Mouse (Mus musculus): ENCODE results near the gene Nfix. TPM values are rescaled to one million over a fixed set of nuclear protein-coding genes. Genes with fewer than 3 reads are reported as not detected.

Gene Nfix
- polyA plus RNA-seq, 2 experiments, result 1.4 to 2.5 TPM

DNA sequence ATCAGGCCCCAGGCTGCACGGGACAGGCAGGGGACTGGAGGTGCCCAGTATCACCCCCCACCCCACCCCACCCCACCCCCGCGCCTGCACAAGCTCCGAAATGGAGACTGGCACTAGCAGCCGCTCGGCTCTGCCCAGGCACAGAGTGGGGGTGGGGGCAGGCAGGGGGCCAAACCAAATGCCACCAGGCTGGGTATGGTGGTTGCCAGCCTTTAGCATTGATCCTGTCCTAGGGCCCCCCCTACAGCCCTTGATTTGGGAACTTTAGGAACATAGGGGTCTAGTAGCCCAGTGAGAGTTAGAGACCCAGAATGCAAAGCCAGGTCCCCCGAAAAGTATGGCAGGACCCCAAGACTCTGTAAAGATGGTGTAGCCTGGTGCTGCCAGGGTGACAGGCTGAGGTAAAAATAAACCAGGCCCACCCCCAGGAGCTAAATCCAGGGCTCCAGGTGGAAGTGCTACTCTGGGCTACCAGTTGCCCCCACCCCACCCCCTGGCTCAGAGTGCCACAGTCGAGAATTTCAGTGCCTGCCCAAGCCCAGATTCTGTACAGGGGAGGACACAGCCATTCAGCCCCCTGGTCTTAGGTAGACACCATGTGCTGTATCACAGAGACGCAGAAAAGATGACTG, 10.2 kb downstream of the Nfix start:
- ATAC-seq (ENCODE audit: insufficient read depth) (no peak), DNase-seq (ENCODE audit: low read depth in 3 of 3, low spot score in 3 of 3) (no peak)
- H3K4me1 ChIP-seq (replicated peaks; ENCODE audit: control insufficient read depth in 2 of 2, insufficient read depth in 2 of 2, low read length in 1 of 2), result no peaks in the 10 kb centered on the region
- no peak overlapping the region for H3K9ac ChIP-seq (replicated peaks)
- H3K9me3 ChIP-seq (ENCODE audit: control insufficient read depth, low read length), result no peaks in the 10 kb centered on the region
- H3K4me2 ChIP-seq (ENCODE audit: low read depth), result no peak overlapping the region
- no peaks in the 10 kb centered on the region for H3K36me3 ChIP-seq (replicated peaks; ENCODE audit: control insufficient read depth, insufficient read depth, low read depth)
- no peak overlapping the region for H3K4me3 ChIP-seq (ENCODE audit: insufficient read depth in 1 of 2, low read depth in 2 of 2, low read length in 2 of 2)
- H3K27ac ChIP-seq, result no peak overlapping the region
- peaks cover 49% of the 10 kb centered on the region for H3K27me3 ChIP-seq (ENCODE audit: control insufficient read depth, insufficient read depth, low read length)
- 67% methylated on average over 9 of the region's 9 CpGs for WGBS (ENCODE audit: insufficient replicate concordance)
- TF ChIP-seq CTCF (IDR thresholded peaks at IDR 0.05; ENCODE audit: low read depth), result no peak
- no peak for TF ChIP-seq EP300 (IDR thresholded peaks at IDR 0.05; ENCODE audit: low read depth)

DNA sequence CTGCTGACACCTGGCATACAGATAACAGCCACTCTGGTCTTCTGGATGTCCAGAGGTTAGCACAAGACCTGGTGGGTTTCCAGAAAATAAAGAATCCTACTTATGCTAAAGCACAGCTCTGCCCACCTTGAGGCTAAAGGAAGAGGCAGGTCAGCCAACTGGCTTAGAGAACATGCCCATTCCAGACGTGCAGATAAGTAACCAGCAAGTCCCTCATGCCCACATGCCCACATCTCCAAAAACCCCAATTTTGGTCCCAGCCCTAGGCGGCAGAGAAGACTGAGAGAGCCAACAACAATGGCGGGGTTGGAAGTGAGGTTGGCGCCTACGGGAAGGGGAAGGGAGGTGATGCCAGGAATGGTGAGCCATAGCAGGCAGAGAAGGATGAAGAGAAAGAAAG, 10.8 kb downstream of the Nfix start:
- no peaks in the 10 kb centered on the region for H3K4me1 ChIP-seq (replicated peaks; ENCODE audit: control insufficient read depth in 2 of 2, insufficient read depth in 2 of 2, low read length in 1 of 2)
- H3K4me3 ChIP-seq (ENCODE audit: insufficient read depth in 1 of 2, low read depth in 2 of 2, low read length in 2 of 2), result no peak overlapping the region
- H3K4me2 ChIP-seq (ENCODE audit: low read depth), result no peak overlapping the region
- H3K27ac ChIP-seq, result no peak overlapping the region
- TF ChIP-seq CTCF (IDR thresholded peaks at IDR 0.05; ENCODE audit: low read depth), result no peak
- TF ChIP-seq EP300 (IDR thresholded peaks at IDR 0.05; ENCODE audit: low read depth), result no peak
- H3K27me3 ChIP-seq (ENCODE audit: control insufficient read depth, insufficient read depth, low read length), result peaks cover 56% of the 10 kb centered on the region
- no peaks in the 10 kb centered on the region for H3K9me3 ChIP-seq (ENCODE audit: control insufficient read depth, low read length)
- ATAC-seq (ENCODE audit: insufficient read depth), result no peak
- WGBS (ENCODE audit: insufficient replicate concordance), result 60% methylated on average over 5 of the region's 5 CpGs
- DNase-seq (ENCODE audit: low read depth in 3 of 3, low spot score in 3 of 3), result no peak
- H3K36me3 ChIP-seq (replicated peaks; ENCODE audit: control insufficient read depth, insufficient read depth, low read depth), result no peaks in the 10 kb centered on the region
- H3K9ac ChIP-seq (replicated peaks), result no peak overlapping the region

DNA sequence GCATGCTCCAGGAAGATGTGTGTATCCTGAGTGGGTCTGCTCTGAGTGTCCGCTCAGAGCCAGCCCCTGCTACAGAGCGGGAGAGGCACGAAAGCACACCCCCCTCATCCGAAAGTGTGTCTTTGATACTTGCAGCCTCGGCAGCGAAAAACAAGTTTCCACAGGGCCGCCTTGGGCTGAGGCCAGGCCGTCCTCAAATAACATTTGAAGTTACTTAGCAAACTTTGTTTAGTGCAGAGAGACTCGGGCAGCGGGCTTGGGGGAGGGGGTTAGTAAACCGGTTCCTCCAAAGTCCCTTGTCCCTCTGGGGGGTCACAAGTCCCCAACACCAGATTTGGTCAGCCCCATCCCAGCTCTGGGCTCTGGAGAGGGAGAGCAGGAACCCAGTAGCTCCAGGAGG, 11.2 kb downstream of the Nfix start:
- Histone ChIP-seq H3K36me3 (replicated peaks; ENCODE audit: control insufficient read depth, insufficient read depth, low read depth) (no peaks in the 10 kb centered on the region), H3K4me3 (ENCODE audit: insufficient read depth in 1 of 2, low read depth in 2 of 2, low read length in 2 of 2) (no peak overlapping the region), H3K9me3 (ENCODE audit: control insufficient read depth, low read length) (no peaks in the 10 kb centered on the region), H3K4me1 (replicated peaks; ENCODE audit: control insufficient read depth in 2 of 2, insufficient read depth in 2 of 2, low read length in 1 of 2) (no peaks in the 10 kb centered on the region), H3K27me3 (ENCODE audit: control insufficient read depth, insufficient read depth, low read length) (peaks cover 60% of the 10 kb centered on the region), H3K27ac (no peak overlapping the region), H3K4me2 (ENCODE audit: low read depth) (no peak overlapping the region), H3K9ac (replicated peaks) (no peak overlapping the region)
- TF ChIP-seq EP300 (IDR thresholded peaks at IDR 0.05; ENCODE audit: low read depth), result no peak
- TF ChIP-seq CTCF (IDR thresholded peaks at IDR 0.05; ENCODE audit: low read depth), result no peak
- 36% methylated on average over 11 of the region's 11 CpGs for WGBS (ENCODE audit: insufficient replicate concordance)
- no peak for DNase-seq (ENCODE audit: low read depth in 3 of 3, low spot score in 3 of 3)
- ATAC-seq (ENCODE audit: insufficient read depth), result no peak

DNA sequence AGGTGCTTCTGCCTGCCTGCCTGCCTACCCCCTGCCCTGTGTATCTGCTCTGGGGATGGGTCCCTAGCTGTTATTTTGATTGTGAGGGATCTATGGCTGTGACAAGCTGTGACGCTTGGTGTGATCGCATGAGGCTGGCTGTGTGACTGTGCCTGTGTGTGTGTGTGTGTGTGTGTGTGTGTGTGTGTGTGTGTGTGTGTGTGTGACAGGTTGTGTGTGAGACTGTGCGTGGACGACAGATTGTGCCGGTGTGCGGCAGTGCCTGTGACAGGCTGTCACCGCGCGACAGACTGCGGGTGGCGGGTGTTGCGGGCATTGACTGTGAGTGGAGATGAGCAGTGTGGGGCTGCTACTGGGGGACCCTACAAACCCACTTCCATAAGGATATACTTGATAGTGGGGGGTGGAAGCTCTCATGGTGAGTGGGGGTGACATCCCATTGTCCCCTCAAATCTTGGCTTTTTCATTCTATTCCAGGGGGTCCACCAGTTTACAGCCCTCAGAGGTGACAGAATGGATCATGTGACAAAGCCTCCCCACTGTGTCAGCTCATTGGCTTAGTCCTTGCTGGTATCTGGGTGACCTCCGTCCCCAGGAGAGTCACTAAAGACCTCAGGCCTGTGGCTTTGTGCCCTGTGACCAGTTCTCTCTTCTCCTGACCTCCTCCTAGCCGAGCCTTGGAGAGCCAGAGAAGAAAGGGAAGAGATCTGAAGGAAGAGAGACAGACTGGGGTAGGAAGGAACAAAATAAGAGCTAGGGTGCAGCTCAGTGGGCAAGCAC, 12.4 kb downstream of the Nfix start:
- no peak for ATAC-seq (ENCODE audit: insufficient read depth)
- no peak overlapping the region for H3K4me3 ChIP-seq (ENCODE audit: insufficient read depth in 1 of 2, low read depth in 2 of 2, low read length in 2 of 2)
- H3K9me3 ChIP-seq (ENCODE audit: control insufficient read depth, low read length), result no peaks in the 10 kb centered on the region
- no peak overlapping the region for H3K4me2 ChIP-seq (ENCODE audit: low read depth)
- H3K27me3 ChIP-seq (ENCODE audit: control insufficient read depth, insufficient read depth, low read length), result peaks cover 72% of the 10 kb centered on the region
- H3K9ac ChIP-seq (replicated peaks), result no peak overlapping the region
- no peaks in the 10 kb centered on the region for H3K36me3 ChIP-seq (replicated peaks; ENCODE audit: control insufficient read depth, insufficient read depth, low read depth)
- WGBS (ENCODE audit: insufficient replicate concordance), result 36% methylated on average over 14 of the region's 14 CpGs
- no peak for TF ChIP-seq EP300 (IDR thresholded peaks at IDR 0.05; ENCODE audit: low read depth)
- TF ChIP-seq CTCF (IDR thresholded peaks at IDR 0.05; ENCODE audit: low read depth), result no peak
- no peak overlapping the region for H3K27ac ChIP-seq
- H3K4me1 ChIP-seq (replicated peaks; ENCODE audit: control insufficient read depth in 2 of 2, insufficient read depth in 2 of 2, low read length in 1 of 2), result no peaks in the 10 kb centered on the region
- no peak for DNase-seq (ENCODE audit: low read depth in 3 of 3, low spot score in 3 of 3)

DNA sequence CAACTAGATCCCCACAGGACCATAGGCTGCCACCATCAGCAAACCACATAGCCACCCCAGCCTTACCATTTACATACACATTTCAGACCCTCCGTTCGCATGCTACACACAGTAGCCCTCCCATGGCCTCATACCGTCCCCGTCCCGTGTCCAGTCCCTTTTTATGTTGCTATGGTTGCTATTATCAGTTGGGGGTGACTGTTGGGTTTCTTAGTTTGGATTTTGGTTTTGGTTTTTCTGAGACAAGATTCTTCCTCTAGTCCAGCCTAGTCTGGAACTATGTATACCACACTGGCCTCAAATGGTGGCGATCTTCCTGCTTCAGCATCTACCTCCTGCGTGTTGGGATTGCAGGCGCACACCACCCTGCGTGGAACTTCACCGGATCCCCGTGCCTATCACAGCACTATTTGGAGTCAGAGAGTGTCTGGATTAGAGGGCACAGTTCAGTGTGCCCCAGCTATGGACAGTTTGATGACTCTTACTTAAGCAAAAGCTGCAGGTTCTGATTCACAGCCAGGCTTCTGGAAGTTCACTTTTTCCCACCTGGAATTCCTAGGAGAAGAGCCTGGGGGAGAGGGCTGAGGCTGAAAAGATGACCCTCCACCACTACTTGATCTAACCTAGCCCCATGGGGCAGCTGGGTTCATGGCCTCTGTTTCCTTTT, 13.2 kb downstream of the Nfix start:
- no peak overlapping the region for H3K4me3 ChIP-seq (ENCODE audit: insufficient read depth in 1 of 2, low read depth in 2 of 2, low read length in 2 of 2)
- peaks cover 80% of the 10 kb centered on the region for H3K27me3 ChIP-seq (ENCODE audit: control insufficient read depth, insufficient read depth, low read length)
- H3K9me3 ChIP-seq (ENCODE audit: control insufficient read depth, low read length), result no peaks in the 10 kb centered on the region
- TF ChIP-seq EP300 (IDR thresholded peaks at IDR 0.05; ENCODE audit: low read depth), result no peak
- TF ChIP-seq CTCF (IDR thresholded peaks at IDR 0.05; ENCODE audit: low read depth), result no peak
- DNase-seq (ENCODE audit: low read depth in 3 of 3, low spot score in 3 of 3) (no peak), ATAC-seq (ENCODE audit: insufficient read depth) (no peak)
- WGBS (ENCODE audit: insufficient replicate concordance), result 11% methylated on average over 11 of the region's 11 CpGs
- no peak overlapping the region for H3K27ac ChIP-seq
- H3K4me2 ChIP-seq (ENCODE audit: low read depth), result no peak overlapping the region
- H3K9ac ChIP-seq (replicated peaks), result no peak overlapping the region
- H3K4me1 ChIP-seq (replicated peaks; ENCODE audit: control insufficient read depth in 2 of 2, insufficient read depth in 2 of 2, low read length in 1 of 2), result no peaks in the 10 kb centered on the region
- no peaks in the 10 kb centered on the region for H3K36me3 ChIP-seq (replicated peaks; ENCODE audit: control insufficient read depth, insufficient read depth, low read depth)

Data from liver, embryonic 14.5 days (tissue).